Mouse (Mus musculus) embryonic facial prominence, embryonic 11.5 days (tissue): ENCODE data around the gene Dync1h1. TPM values are rescaled to one million over a fixed set of nuclear protein-coding genes. Genes with fewer than 3 reads are reported as not detected.

Experiments
- ATAC-seq: fragments of 200-750 bp; cut with Nextera tagmentation; replicated peaks from 2 replicates; pipeline ENCODE4 v1.8.0; 2017; ENCODE audit warnings: low read depth; ENCODE audit not compliant: insufficient number of reproducible peaks, low FRiP score, low TSS enrichment
- DNase-seq: peaks from one replicate; pipeline ENCODE4 v3.0.0-alpha.2; 2015; ENCODE audit warnings: low spot score
- H3K27ac ChIP-seq: fragments of 300-500 bp; sonication (generic); replicated peaks from 2 replicates; pipeline ENCODE4 v1.5.1; 2014; ENCODE audit warnings: mild to moderate bottlenecking, low read depth, low read length, control low read depth
- H3K27me3 ChIP-seq: fragments of 300-500 bp; sonication (generic); 2 replicates; pipeline ENCODE4 v1.6.1; 2014; ENCODE audit warnings: mild to moderate bottlenecking, low read length, moderate library complexity, mixed read lengths; ENCODE audit not compliant: control insufficient read depth, insufficient read depth
- H3K36me3 ChIP-seq: fragments of 300-500 bp; sonication (generic); replicated peaks from 2 replicates; pipeline ENCODE4 v1.6.1; 2014; ENCODE audit warnings: low read depth, mild to moderate bottlenecking, low read length, moderate library complexity, mixed read lengths; ENCODE audit not compliant: control insufficient read depth, insufficient read depth
- H3K4me1 ChIP-seq: fragments of 300-500 bp; sonication (generic); 2 replicates; pipeline ENCODE4 v1.6.1; 2014; ENCODE audit warnings: low read length, mixed read lengths; ENCODE audit not compliant: control insufficient read depth, insufficient read depth
- H3K4me2 ChIP-seq: fragments of 300-500 bp; sonication (generic); 2 replicates; pipeline ENCODE4 v1.6.1; 2014; ENCODE audit warnings: low read depth, mild to moderate bottlenecking, control low read depth, low read length, moderate library complexity
- H3K4me3 ChIP-seq: fragments of 300-500 bp; sonication (generic); 2 replicates; pipeline ENCODE4 v1.5.1; 2014; ENCODE audit warnings: low read depth, low read length, control low read depth
- H3K9ac ChIP-seq: fragments of 300-500 bp; sonication (generic); replicated peaks from 2 replicates; pipeline ENCODE4 v1.6.1; 2014; ENCODE audit warnings: mild to moderate bottlenecking, control low read depth, low read length
- H3K9me3 ChIP-seq: fragments of 300-500 bp; sonication (generic); replicated peaks from 2 replicates; pipeline ENCODE4 v1.6.1; 2016; ENCODE audit warnings: mild to moderate bottlenecking, low read length, inconsistent platforms, mixed read lengths; ENCODE audit not compliant: control insufficient read depth
- WGBS: fragments of 180-500 bp; shearing (Covaris S2); extraction: QIAGEN DNeasy Blood & Tissue Kit; methylation state at CpG from one replicate; pipeline ENCODE4 v1.1.7; 2014; 5-methylcytosine and 5-hydroxymethylcytosine counted together
- polyA plus RNA-seq: library from polyadenylated mRNA; unstranded; fragments of >200 nt; fragmentation: Nextera tagmentation; extraction: Ambion mirVana; gene quantifications from 2 replicates; pipeline ENCODE4 v1.2.1, GENCODE M21; 2014

Gene Dync1h1
- polyA plus RNA-seq = 52.8 and 66.7 TPM in 2 replicates

GRCm38 (mm10) chr12:110601241-110602218 lies at the start of gene Dync1h1:
Gene Dync1h1, plus strand, starts transcription at chr12:110601452.
- peak within 1 kb of the TSS; percentile 99 for H3K4me3 ChIP-seq
- DNase-seq (peak; percentile 95), ATAC-seq (peak; percentile 85)
- H3K36me3 ChIP-seq = no peaks in the 10 kb centered on the region
- peak within 1 kb of the TSS; percentile 74 for H3K4me2 ChIP-seq
- H3K27me3 ChIP-seq = no peaks in the 10 kb centered on the region
- peak within 1 kb of the TSS; percentile 94 for H3K27ac ChIP-seq
- H3K9ac ChIP-seq = peak within 1 kb of the TSS; percentile 96
- no peaks in the 10 kb centered on the region for H3K9me3 ChIP-seq
- under 1% methylated on average over 90 of the region's 105 CpGs for WGBS
- peaks cover 2% of the 10 kb centered on the region; the same call in 1 of the 2 replicates for H3K4me1 ChIP-seq

GRCm38 (mm10) chr12:110552113-110552512 lies 49.1 kb upstream of the Dync1h1 start:
- H3K27me3 ChIP-seq = no peaks in the 10 kb centered on the region
- DNase-seq (no peak), ATAC-seq (no peak)
- H3K9me3 ChIP-seq = no peaks in the 10 kb centered on the region
- no peak overlapping the region for H3K9ac ChIP-seq
- no peak overlapping the region for H3K4me3 ChIP-seq
- no peak overlapping the region for H3K27ac ChIP-seq
- H3K4me2 ChIP-seq = no peak overlapping the region
- peaks cover 19% of the 10 kb centered on the region for H3K36me3 ChIP-seq
- no peaks in the 10 kb centered on the region for H3K4me1 ChIP-seq
- 86% methylated on average over 13 of the region's 13 CpGs for WGBS

- H3K9me3 ChIP-seq = no peaks in the 10 kb centered on the region
- no peak for DNase-seq
- H3K9ac ChIP-seq = no peak overlapping the region
- no peak overlapping the region for H3K4me3 ChIP-seq
- no peaks in the 10 kb centered on the region for H3K4me1 ChIP-seq
- no peak overlapping the region for H3K4me2 ChIP-seq
- no peaks in the 10 kb centered on the region for H3K27me3 ChIP-seq
- no peak for ATAC-seq
- 89% methylated on average over 5 of the region's 5 CpGs for WGBS
- H3K36me3 ChIP-seq = peaks cover 19% of the 10 kb centered on the region
- no peak overlapping the region for H3K27ac ChIP-seq
Measured at GRCm38 (mm10) chr12:110553362-110553761, 47.9 kb upstream of the Dync1h1 start.

GRCm38 (mm10) chr12:110555536-110556240 lies 45.6 kb upstream of the Dync1h1 start:
- Histone ChIP-seq H3K4me3 (no peak overlapping the region), H3K9ac (no peak overlapping the region), H3K4me2 (no peak overlapping the region), H3K4me1 (no peaks in the 10 kb centered on the region), H3K27me3 (no peaks in the 10 kb centered on the region), H3K9me3 (no peaks in the 10 kb centered on the region), H3K36me3 (peaks cover 21% of the 10 kb centered on the region), H3K27ac (no peak overlapping the region)
- 87% methylated on average over 21 of the region's 21 CpGs for WGBS
- ATAC-seq (no peak), DNase-seq (no peak)

- H3K4me2 ChIP-seq = no peak overlapping the region
- WGBS = 65% methylated on average over 18 of the region's 18 CpGs
- peaks cover 21% of the 10 kb centered on the region for H3K36me3 ChIP-seq
- H3K9me3 ChIP-seq = no peaks in the 10 kb centered on the region
- no peak overlapping the region for H3K4me3 ChIP-seq
- DNase-seq = no peak
- no peaks in the 10 kb centered on the region for H3K27me3 ChIP-seq
- no peak for ATAC-seq
- no peak overlapping the region for H3K27ac ChIP-seq
- no peaks in the 10 kb centered on the region for H3K4me1 ChIP-seq
- no peak overlapping the region for H3K9ac ChIP-seq
Measured at GRCm38 (mm10) chr12:110556861-110557628, 44.2 kb upstream of the Dync1h1 start.

- 94% methylated on average over 7 of the region's 7 CpGs for WGBS
- no peaks in the 10 kb centered on the region for H3K4me1 ChIP-seq
- ATAC-seq (no peak), DNase-seq (no peak)
- H3K4me3 ChIP-seq = no peak overlapping the region
- no peak overlapping the region for H3K27ac ChIP-seq
- no peak overlapping the region for H3K4me2 ChIP-seq
- H3K9ac ChIP-seq = no peak overlapping the region
- H3K9me3 ChIP-seq = no peaks in the 10 kb centered on the region
- peaks cover 19% of the 10 kb centered on the region for H3K36me3 ChIP-seq
- H3K27me3 ChIP-seq = no peaks in the 10 kb centered on the region
Measured at GRCm38 (mm10) chr12:110558175-110558574, 43.1 kb upstream of the Dync1h1 start.

- no peak overlapping the region for H3K4me3 ChIP-seq
- H3K9me3 ChIP-seq = no peaks in the 10 kb centered on the region
- peaks cover 5% of the 10 kb centered on the region for H3K36me3 ChIP-seq
- H3K27ac ChIP-seq = no peak overlapping the region
- no peak overlapping the region for H3K9ac ChIP-seq
- H3K4me1 ChIP-seq = no peaks in the 10 kb centered on the region
- DNase-seq = no peak
- WGBS = 76% methylated on average over 11 of the region's 11 CpGs
- no peaks in the 10 kb centered on the region for H3K27me3 ChIP-seq
- H3K4me2 ChIP-seq = no peak overlapping the region
- no peak for ATAC-seq
Measured at GRCm38 (mm10) chr12:110563383-110563782, 37.9 kb upstream of the Dync1h1 start.
